Mouse (Mus musculus) telencephalon, adult 2 months (tissue): ENCODE measurements around the gene Ifit1.
A peak's percentile ranks its signal among the peaks of the same experiment; 100 is the strongest.

Experiments used
- DNase-seq: peaks from one replicate; pipeline ENCODE4 v3.0.0-alpha.2; 2011; ENCODE audit warnings: low read depth, low spot score

Gene Ifit1

DNA sequence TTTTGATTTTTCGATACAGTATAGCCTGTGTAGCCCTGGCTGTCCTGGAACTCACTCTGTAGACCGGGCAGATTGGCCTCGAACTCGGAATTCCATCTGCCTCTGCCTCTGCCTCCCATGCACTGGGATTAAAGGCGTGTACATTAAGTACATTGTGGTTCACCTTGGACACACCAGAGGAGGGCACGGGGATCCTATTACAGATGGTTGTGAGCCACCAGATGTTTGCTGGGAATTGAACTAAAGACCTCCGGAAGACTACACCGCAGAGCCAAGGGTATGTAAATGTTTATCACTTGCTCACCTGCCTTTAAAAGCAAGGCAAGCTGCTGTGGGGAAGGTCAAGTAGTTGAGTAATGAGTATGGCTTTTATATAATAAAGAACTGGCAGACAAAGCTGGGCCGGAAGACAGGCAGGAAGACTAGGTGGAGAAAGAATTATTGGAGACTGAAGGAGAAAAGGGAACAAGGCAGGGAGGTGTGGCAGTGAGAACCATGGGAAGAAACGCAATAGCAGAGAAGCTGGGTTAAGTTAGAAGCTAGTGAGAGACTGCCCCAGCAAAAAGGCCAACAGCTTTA lies 14.6 kb downstream of the Ifit1 start:
- DNase-seq = no peak

GRCm38 (mm10) chr19:34656511-34657298 lies 16.0 kb downstream of the Ifit1 start:
- DNase-seq = no peak

GRCm38 (mm10) chr19:34662067-34662507 lies 21.4 kb downstream of the Ifit1 start:
- DNase-seq = peak; percentile 86

DNA sequence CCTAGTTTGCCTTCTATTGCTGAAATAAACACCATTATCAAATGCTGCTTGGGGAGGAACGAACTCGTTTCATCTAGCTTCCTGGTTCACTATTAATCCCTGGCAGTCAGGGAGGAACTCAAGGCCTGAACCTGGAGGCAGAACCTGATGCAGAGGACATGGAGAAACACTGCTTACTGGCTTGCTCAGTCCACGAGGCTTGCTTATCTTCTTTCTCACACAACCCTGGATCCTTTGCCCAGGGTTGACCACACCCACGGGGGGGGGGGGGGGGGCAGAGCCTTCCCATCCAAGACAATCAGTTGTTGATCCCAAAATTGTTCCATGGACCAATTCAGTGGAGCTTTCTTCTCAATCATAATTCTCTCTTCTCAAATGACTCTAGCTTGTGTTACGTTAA lies 22.1 kb downstream of the Ifit1 start:
- no peak for DNase-seq

DNA sequence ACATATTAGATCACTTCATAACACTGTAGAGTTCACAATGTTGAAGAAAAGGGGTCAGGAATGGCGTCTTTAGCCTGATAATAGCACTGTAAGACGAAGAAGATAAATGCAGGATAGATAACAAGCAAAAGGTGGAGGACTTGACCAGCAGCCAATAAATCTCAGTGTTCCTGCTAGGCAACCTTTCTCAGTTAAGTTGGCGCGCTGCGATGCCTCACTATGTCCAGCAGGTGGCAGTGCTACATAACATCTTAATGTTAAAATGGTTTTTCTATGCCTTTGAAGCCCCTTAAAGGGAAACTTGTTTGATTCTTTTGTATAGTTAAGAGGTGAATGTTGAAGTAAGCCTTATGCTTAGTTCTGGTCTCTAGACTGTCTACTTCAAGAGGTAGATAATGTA lies 25.5 kb downstream of the Ifit1 start:
- DNase-seq = no peak

DNA sequence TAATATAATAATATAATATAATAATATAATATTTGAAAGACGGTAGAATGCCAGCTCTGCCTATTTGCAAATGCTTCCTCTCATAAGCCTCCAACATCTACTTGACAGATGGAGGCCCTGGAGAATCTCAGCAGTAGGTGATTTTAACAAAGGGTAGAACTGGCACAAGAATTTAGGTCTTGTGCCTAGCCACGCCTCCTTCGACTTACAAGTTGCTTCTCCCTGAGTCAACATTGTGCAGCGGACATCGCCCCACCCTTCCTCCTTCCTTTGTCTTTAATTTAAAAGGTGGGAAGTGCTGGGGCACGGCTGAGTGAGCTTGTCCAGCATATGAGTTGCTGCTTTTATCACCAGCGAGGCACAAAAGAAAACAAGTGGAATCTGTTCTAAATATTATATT lies 32.8 kb downstream of the Ifit1 start:
- no peak for DNase-seq

DNA sequence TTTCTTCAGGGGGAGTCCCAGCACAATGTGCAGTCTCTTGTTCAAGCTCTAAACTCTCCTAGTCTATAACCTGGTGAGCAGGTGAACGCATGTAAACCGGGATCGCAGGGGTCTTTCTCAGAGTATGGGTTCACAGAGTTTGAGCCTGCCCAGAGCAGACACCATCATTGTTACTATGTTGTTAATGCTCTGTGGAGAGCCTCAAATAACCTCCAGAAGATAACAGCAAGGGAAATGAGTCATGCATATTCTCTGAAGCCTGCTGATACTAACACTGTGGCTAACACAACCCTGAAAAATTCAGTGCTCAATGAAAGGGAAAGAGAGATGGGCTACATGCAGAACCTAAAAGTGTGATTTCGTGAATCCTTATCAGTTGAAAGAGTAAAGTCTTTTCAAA lies 37.8 kb downstream of the Ifit1 start:
- DNase-seq = no peak

- DNase-seq = no peak
These were observed 44.2 kb downstream of the Ifit1 start for GRCm38 (mm10) chr19:34684857-34685256.

DNA sequence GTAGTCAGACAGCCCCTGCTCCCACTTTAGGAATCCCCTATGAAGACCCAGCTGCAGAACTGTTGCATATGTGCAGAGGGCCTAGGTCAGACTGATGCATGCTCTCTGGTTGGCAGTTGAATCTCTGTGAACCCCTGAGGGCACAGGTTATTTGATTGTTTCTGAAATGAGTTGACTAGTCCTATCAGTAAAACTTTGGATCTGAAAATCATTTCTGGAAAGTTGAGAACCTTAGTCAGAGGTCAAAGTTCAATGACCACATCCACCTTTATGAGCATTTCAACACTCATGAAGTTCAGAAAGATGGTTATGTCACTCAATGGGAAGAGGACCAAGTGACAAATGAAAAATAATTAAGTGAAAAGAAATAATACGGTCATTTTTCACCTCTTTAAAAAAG lies 44.9 kb downstream of the Ifit1 start:
- DNase-seq = no peak

- DNase-seq = no peak
These were observed 50.7 kb downstream of the Ifit1 start for GRCm38 (mm10) chr19:34691402-34691801.

GRCm38 (mm10) chr19:34696352-34696986 lies 55.8 kb downstream of the Ifit1 start:
- no peak for DNase-seq

- DNase-seq = no peak
These were observed 56.8 kb downstream of the Ifit1 start for GRCm38 (mm10) chr19:34697461-34697860.

DNA sequence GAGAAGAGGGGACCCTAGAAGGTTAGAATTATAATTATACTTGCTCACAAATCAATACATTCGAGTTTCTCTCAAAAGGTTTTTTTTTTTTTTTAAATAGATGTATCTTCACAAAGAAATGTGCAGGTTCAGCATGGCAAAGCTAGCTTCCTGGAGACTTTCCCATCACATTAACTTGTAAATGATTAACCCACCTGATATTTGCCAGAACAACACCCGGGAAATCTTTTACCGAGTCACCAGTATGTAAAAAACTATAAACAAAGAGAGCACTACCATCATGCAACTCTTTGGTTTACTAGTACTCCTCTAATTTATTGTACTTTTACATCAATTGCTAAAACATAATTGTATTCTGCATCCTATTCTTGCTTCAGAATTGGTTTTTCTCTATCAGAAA lies 57.8 kb downstream of the Ifit1 start:
- no peak for DNase-seq

DNA sequence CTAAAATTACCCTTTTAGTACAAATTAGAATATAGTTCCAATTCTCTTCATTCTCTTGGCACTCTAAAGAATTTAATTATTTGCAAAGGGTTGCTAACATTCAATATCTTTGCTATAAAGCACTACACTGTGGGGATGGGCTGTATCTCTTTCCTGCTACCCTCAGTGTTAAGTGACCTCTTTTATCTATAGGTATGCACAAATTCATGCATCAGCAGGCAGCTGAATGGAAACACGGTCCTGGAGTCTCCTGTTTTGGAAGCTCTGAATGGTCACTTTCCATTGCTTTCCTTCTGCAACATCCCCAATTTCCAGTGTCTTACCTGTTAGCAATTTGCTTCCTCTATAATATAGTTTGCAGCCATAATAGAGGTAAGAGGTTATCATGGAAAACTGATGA lies 58.2 kb downstream of the Ifit1 start:
- no peak for DNase-seq

DNA sequence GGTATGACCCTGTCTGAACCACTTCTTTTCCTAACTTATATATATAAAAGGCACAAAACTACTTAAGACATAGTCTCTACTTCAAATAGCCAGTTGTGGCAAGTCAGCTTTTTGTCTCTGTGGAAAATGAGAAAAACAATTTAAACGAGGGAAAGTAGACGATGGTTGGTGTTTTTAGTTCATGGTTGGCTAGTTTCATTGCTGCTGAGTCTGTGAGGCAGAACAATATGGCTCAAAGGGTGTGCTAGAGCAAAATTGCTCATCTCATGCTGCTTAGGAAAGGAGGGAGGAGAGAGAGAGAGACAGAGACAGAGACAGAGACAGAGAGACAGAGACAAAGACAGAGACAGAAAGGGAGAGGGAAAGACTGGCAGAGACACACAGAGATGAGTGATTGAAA lies 58.6 kb downstream of the Ifit1 start:
- DNase-seq = no peak
